Mouse (Mus musculus) embryo, embryonic 10 days (tissue): ENCODE data around the gene Gm45140.

Experiments
- DNase-seq: peaks from one replicate; pipeline ENCODE4 v3.0.0-alpha.2; 2015; ENCODE audit warnings: low spot score

Gene Gm45140

GRCm38 (mm10) chr6:87740496-87740895 is 95.1 kb downstream of the Gm45140 start:
- DNase-seq = no peak

GRCm38 (mm10) chr6:87739898-87740297 is 95.7 kb downstream of the Gm45140 start:
- DNase-seq = no peak
